Mouse (Mus musculus): ENCODE data around the gene Cuedc2. TPM values are rescaled to one million over a fixed set of nuclear protein-coding genes. Genes with fewer than 3 reads are reported as not detected.
A peak's percentile ranks its signal among the peaks of the same experiment; 100 is the strongest.

Gene Cuedc2
- polyA plus RNA-seq, 1 experiment from 2014 or later, result 154 TPM

DNA sequence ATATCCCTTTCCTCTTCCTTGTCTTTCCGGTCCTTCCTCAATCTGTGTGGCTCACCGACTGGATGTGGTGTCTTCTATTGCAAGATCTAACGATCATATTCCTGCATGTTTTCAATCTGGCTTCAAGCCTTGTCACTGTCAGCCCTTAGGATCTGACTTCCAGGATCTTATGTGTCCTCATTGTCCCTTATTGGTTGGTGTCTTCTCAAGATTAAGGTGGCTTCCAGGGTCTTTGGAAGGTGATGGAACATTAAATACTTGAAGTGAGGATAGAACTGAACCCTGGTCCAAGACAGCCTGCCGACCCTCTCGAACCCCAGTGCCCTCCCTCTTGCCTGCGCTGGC lies 412 bp upstream of the Cuedc2 start:
- 0 out of 2 replicates have a peak overlapping the region, but pooled peaks have one; percentile 22 for H3K9ac ChIP-seq
- peaks cover 3% of the 10 kb centered on the region; the same call in 1 of the 2 replicates for H3K27me3 ChIP-seq
- peak overlapping the region; percentile 85 for H3K4me3 ChIP-seq
- peaks cover 23% of the 10 kb centered on the region for H3K4me1 ChIP-seq
- H3K9me3 ChIP-seq, result no peaks in the 10 kb centered on the region
- WGBS, result 45% methylated on average over 6 of the region's 6 CpGs
- H3K27ac ChIP-seq, result peak overlapping the region; percentile 41
- no peaks in the 10 kb centered on the region for H3K36me3 ChIP-seq
- peak; percentile 17; the same call in 1 of the 2 replicates for ATAC-seq (ENCODE audit: borderline replicate concordance, extremely low read depth, low FRiP score, low TSS enrichment)
- peak overlapping the region; percentile 47 for H3K4me2 ChIP-seq

DNA sequence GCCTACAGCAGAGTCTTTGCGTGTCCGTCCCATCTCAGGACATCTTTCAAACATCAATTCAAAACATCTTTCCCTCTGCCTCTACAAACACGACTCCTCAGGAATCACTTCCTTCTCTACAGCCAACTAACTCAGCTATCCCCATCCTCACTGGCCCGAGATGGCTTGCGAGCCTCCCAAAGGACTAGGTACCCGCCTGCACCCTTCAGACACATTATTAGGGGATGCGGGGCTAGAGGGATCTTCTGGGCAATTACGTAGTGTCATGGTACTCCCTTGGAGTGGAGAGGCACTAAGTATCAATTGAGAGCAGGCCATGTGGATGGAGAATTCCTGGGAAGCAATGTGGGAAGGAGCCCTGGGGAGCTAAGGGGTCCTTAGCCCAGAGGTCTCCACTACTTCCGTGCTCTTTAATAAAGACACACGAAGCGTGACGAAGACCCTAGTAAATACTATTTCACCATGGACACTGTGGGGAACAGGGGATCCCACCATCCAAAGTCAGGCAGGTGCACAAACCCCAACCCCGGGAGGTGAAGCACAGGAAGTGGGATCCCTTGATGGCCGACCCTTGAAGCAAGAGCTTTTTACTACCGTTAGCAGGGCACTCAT lies 677 bp downstream of the Cuedc2 start:
- 0 out of 2 replicates have a peak overlapping the region, but pooled peaks have one; percentile 29 for H3K27ac ChIP-seq
- WGBS, result 35% methylated on average over 15 of the region's 15 CpGs

DNA sequence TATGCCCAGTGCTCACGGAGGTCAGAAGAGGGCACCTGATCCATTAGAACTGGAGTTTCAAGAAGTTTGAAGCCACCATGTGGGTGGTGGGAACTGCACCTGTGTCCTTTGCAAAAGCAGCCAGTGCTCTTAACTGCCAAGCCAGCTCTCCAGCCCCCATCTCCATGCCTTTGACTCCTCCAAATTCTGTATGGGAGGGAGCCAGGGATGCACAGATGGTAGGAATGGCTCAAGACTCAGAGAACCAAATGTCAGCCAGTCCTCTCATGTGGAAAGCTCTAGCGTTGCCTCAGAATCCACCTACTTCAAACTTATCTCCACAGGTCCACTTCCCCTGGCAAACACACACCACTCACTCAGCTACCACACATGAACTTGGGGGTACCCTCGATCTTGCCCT lies 4.6 kb downstream of the Cuedc2 start:
- no peak overlapping the region for H3K4me3 ChIP-seq
- H3K4me2 ChIP-seq, result no peak overlapping the region
- no peaks in the 10 kb centered on the region for H3K9me3 ChIP-seq
- no peak for ATAC-seq (ENCODE audit: borderline replicate concordance, extremely low read depth, low FRiP score, low TSS enrichment)
- peaks cover 23% of the 10 kb centered on the region for H3K4me1 ChIP-seq
- H3K36me3 ChIP-seq, result peaks cover 11% of the 10 kb centered on the region; the same call in 1 of the 2 replicates
- 82% methylated on average over 3 of the region's 3 CpGs for WGBS
- H3K27ac ChIP-seq, result no peak overlapping the region
- H3K9ac ChIP-seq, result no peak overlapping the region
- no peaks in the 10 kb centered on the region for H3K27me3 ChIP-seq

More for the DNA sequence above, 677 bp downstream of the Cuedc2 start:
- Histone ChIP-seq H3K4me2 (peak overlapping the region; percentile 82), H3K9me3 (no peaks in the 10 kb centered on the region), H3K36me3 (no peaks in the 10 kb centered on the region), H3K27me3 (no peaks in the 10 kb centered on the region), H3K4me1 (peaks cover 23% of the 10 kb centered on the region), H3K9ac (peak overlapping the region; percentile 77), H3K4me3 (peak overlapping the region; percentile 85)
- 0 out of 2 replicates have a peak, but pooled peaks have one; percentile 0 for ATAC-seq (ENCODE audit: borderline replicate concordance, extremely low read depth, low FRiP score, low TSS enrichment)

DNA sequence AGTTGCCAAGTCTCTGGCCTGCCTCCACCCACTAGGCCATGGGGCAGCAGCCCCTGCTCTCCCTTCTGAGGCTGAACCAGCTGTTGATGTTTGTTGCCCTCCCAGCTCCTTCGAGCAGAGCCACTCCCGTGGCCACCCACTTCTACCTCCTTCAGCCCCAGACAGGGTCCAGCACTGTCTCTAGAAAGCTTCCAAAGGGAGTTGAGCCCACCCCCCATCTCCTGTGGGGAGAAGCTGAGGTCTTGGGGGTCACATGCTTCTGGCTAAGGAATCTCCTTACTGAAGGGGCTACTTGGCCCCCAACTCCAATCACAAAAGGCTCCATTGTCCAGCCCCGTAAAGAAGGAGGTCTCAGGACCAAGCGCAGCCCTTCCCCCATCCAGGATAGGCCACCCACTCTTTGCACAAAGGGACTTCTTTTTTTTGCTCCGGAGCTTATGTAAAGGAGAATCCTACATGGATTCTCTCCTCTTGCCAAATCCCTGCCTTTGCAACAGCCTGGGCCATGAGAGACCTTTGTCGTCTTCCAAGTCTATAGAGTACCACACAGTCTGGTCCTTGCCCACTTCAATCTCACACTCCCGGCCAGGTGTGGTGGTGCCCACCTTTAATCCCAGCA lies 5.7 kb downstream of the Cuedc2 start:
- Histone ChIP-seq H3K4me2 (no peak overlapping the region), H3K4me3 (no peak overlapping the region), H3K4me1 (peaks cover 21% of the 10 kb centered on the region), H3K27me3 (no peaks in the 10 kb centered on the region), H3K27ac (no peak overlapping the region), H3K9ac (no peak overlapping the region), H3K9me3 (no peaks in the 10 kb centered on the region), H3K36me3 (peaks cover 11% of the 10 kb centered on the region; the same call in 1 of the 2 replicates)
- WGBS, result 61% methylated on average over 7 of the region's 7 CpGs
- ATAC-seq (ENCODE audit: borderline replicate concordance, extremely low read depth, low FRiP score, low TSS enrichment), result no peak

DNA sequence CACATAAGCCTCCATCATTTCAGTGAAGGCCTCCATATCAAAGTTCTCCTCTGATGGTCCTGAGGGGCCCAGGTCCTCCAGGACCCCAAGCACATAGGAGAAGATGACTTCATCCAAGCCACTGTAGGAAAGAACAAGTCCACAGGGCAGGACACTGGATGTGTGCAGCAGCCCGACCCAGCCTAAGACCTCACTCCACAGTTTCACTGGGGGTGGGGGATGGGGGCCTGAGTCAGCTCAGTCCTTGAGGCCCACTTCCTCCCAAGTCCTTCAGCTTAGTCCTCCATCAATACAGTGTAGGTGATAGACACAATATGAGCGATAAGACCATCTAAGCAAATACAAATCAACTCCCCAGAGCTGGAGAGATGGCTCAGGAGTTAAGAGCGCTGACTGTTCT lies 6.6 kb downstream of the Cuedc2 start:
- Histone ChIP-seq H3K27ac (no peak overlapping the region), H3K4me2 (no peak overlapping the region), H3K9ac (no peak overlapping the region), H3K36me3 (peaks cover 11% of the 10 kb centered on the region; the same call in 1 of the 2 replicates), H3K27me3 (peaks cover 8% of the 10 kb centered on the region), H3K4me1 (peaks cover 22% of the 10 kb centered on the region), H3K9me3 (no peaks in the 10 kb centered on the region), H3K4me3 (no peak overlapping the region)
- ATAC-seq (ENCODE audit: borderline replicate concordance, extremely low read depth, low FRiP score, low TSS enrichment), result no peak
- 76% methylated on average over 3 of the region's 3 CpGs for WGBS

DNA sequence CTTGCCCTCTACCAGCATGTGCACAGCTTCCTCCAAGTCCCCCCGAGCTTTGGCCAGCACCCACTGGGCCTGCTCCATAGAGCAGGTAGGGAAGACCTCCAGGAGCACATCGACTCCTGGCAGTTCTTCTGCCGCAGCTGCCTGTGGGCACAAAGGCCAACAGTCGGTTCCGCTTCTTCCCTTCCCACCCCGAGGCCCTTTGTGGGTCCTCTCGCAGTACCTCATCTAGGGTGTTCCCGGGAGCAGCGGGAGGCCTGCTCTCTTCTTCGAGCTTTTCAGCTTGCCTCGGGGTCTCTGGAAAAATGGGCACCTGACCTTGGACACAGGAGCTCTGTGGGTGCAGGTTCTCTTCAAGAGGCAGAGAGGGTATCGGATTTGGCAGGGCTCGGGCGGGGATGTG lies 7.2 kb downstream of the Cuedc2 start:
- WGBS, result 91% methylated on average over 14 of the region's 14 CpGs
- Histone ChIP-seq H3K27me3 (peaks cover 14% of the 10 kb centered on the region), H3K27ac (no peak overlapping the region), H3K4me1 (peaks cover 27% of the 10 kb centered on the region), H3K36me3 (peaks cover 11% of the 10 kb centered on the region; the same call in 1 of the 2 replicates), H3K4me2 (no peak overlapping the region), H3K9ac (no peak overlapping the region), H3K4me3 (no peak overlapping the region), H3K9me3 (no peaks in the 10 kb centered on the region)
- ATAC-seq (ENCODE audit: borderline replicate concordance, extremely low read depth, low FRiP score, low TSS enrichment), result no peak

DNA sequence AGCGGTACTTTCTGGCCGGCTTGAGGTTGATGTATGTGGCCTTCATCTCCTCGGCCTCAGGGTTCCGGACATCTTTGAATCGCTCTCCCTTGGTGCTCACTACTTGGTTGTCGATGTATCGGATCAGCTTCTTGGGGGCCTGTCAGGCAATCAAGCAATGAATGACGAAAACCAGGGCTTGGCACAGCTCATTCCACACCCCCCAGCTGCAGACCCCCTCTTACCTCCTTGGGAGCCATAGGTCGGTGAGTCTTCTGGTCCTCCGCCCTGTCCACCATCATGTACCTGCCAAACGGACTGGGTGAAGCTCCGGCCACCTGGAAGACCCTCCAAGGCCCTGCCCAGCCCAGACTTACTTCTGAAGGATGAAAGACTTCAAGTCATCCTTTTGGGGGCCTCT lies 7.8 kb downstream of the Cuedc2 start:
- Histone ChIP-seq H3K9ac (no peak overlapping the region), H3K4me3 (no peak overlapping the region), H3K9me3 (no peaks in the 10 kb centered on the region), H3K4me1 (peaks cover 27% of the 10 kb centered on the region), H3K27ac (no peak overlapping the region), H3K4me2 (no peak overlapping the region), H3K36me3 (peaks cover 11% of the 10 kb centered on the region; the same call in 1 of the 2 replicates), H3K27me3 (peaks cover 20% of the 10 kb centered on the region)
- WGBS, result 90% methylated on average over 12 of the region's 12 CpGs
- no peak for ATAC-seq (ENCODE audit: borderline replicate concordance, extremely low read depth, low FRiP score, low TSS enrichment)

DNA sequence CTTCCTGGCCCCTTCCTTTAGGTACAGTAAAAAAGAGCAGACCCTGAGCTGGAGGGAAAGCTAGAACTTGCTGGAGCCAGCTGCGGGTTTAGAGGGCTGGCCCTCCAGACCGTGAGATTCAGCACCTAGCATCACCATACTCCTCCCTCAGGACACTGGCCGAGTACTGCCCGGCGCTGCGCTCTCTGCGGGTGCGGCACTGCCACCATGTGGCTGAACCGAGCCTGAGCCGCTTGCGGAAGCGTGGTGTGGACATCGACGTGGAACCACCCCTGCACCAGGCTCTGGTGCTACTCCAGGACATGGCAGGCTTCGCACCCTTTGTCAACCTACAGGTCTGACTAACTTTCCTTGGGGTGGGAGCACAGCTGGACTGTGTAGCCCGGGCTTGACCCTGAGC lies 8.6 kb downstream of the Cuedc2 start:
- peaks cover 27% of the 10 kb centered on the region for H3K4me1 ChIP-seq
- no peaks in the 10 kb centered on the region for H3K9me3 ChIP-seq
- peak; percentile 60 for ATAC-seq (ENCODE audit: borderline replicate concordance, extremely low read depth, low FRiP score, low TSS enrichment)
- peaks cover 28% of the 10 kb centered on the region for H3K27me3 ChIP-seq
- H3K9ac ChIP-seq, result no peak overlapping the region
- H3K36me3 ChIP-seq, result peaks cover 11% of the 10 kb centered on the region; the same call in 1 of the 2 replicates
- H3K4me2 ChIP-seq, result peak overlapping the region; percentile 100
- no peak overlapping the region for H3K27ac ChIP-seq
- H3K4me3 ChIP-seq, result 0 out of 2 replicates have a peak overlapping the region, but pooled peaks have one; percentile 76
- 5% methylated on average over 16 of the region's 16 CpGs for WGBS

DNA sequence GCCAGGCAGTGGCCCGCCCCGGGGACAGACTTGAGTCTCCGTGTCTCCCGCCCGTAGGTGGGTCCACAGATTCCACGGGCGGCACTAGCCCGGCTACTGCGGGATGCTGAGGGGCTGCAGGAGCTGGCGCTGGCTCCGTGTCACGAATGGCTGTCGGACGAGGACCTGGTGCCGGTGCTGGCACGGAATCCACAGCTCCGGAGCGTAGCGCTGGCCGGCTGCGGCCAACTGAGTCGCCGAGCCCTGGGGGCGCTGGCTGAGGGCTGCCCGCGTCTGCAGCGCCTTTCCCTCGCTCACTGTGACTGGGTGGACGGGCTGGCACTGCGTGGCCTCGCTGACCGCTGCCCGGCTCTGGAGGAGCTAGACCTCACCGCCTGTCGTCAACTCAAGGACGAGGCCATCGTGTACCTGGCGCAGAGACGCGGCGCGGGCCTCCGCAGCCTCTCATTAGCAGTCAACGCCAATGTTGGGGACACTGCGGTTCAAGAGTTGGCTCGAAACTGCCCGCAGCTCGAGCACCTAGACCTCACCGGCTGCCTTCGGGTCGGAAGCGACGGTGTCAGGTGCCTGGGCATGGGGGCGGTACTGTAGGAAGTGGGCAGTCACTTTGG lies 9.4 kb downstream of the Cuedc2 start:
- Histone ChIP-seq H3K4me2 (peak overlapping the region; percentile 100), H3K27ac (peak overlapping the region; percentile 89), H3K27me3 (peaks cover 36% of the 10 kb centered on the region), H3K9ac (peak overlapping the region; percentile 70), H3K4me3 (peak overlapping the region; percentile 76), H3K4me1 (peaks cover 27% of the 10 kb centered on the region), H3K9me3 (no peaks in the 10 kb centered on the region), H3K36me3 (peaks cover 11% of the 10 kb centered on the region; the same call in 1 of the 2 replicates)
- ATAC-seq (ENCODE audit: borderline replicate concordance, extremely low read depth, low FRiP score, low TSS enrichment), result peak; percentile 1; the same call in 1 of the 2 replicates
- 2% methylated on average over 54 of the region's 54 CpGs for WGBS

DNA sequence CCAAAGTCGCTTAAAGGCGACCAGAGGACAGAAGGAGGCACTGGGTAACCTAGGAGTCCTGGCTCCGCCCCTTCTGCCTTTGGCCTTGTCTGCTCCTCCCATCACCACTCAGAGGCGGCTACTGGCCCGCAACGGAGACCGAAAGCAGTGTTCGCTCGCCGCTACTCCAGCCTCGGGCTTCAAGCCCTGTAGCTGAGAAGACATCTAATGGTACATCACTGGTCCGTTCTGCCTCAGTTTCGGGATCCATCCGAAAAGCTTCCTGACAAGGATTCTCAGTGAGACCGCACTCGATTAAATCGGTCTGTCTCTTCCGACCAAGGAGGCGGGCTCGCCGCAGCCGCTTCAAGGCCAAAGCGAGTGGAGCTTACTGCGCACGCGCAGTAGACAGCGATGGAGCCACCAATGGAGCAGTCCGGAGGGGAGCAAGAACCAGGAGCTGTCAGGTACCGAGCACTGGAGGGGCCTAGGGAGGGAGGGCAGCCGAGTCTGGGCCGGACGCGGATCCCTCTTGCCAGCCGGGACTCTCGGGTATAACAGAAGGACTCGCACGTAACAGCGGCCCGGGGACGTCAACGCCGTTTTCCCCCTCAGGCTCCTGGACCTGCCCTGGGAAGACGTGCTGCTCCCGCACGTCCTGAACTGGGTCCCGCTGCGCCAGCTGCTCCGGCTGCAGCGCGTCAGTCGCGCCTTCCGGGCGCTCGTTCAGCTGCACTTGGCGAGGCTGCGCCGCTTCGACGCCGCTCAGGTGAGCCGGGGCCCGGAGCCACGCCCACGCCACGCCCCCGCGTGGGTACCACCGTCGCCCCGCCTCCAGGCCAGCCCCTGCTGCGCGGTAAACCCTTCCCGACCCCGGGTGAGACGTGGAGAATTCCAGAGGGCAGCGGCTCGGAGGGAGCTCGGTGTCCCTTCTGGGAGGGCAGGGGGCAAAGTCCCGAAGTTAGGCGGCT lies 10.1 kb downstream of the Cuedc2 start, which contains the start of gene Fbxl15:
Gene Fbxl15, plus strand, starts transcription at position 104 of the 950 bp plus-strand sequence.
- no peaks in the 10 kb centered on the region for H3K9me3 ChIP-seq
- peak; percentile 87 for ATAC-seq (ENCODE audit: borderline replicate concordance, extremely low read depth, low FRiP score, low TSS enrichment)
- H3K4me3 ChIP-seq, result peak within 1 kb of the TSS; percentile 76
- H3K36me3 ChIP-seq, result peaks cover 11% of the 10 kb centered on the region; the same call in 1 of the 2 replicates
- H3K27ac ChIP-seq, result peak within 1 kb of the TSS; percentile 89
- peak within 1 kb of the TSS; percentile 100 for H3K4me2 ChIP-seq
- under 1% methylated on average over 81 of the region's 81 CpGs for WGBS
- H3K27me3 ChIP-seq, result peaks cover 43% of the 10 kb centered on the region
- peaks cover 27% of the 10 kb centered on the region for H3K4me1 ChIP-seq
- peak within 1 kb of the TSS; percentile 70 for H3K9ac ChIP-seq

DNA sequence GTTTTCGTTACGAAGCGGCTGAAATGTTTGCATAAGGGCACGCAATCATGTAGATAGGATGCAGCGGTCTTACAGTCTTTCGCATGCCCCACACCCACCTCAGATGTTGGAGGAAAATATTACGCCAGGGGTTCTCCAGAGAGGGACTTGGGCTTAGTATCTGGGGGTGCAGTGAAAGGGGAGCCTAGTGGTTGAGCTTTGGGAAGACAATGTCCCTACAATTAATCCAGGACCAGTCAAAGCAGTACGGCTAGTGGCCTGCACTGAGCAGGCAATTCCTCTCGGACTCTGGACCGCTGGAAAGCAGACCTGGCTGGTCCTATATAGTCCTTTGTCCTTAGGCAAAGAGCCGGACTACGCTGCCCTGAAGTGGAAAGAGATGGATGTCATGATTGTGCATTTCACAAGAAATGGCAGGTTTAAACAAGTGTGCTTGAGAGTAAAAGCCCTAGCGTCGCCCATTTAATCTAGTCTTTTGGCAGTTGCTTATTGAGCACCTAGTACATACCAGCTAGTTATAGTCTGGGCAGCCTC lies 10.9 kb downstream of the Cuedc2 start:
- no peak for ATAC-seq (ENCODE audit: borderline replicate concordance, extremely low read depth, low FRiP score, low TSS enrichment)
- H3K4me3 ChIP-seq, result peak overlapping the region; percentile 76
- peaks cover 27% of the 10 kb centered on the region for H3K4me1 ChIP-seq
- peak overlapping the region; percentile 100 for H3K4me2 ChIP-seq
- peaks cover 11% of the 10 kb centered on the region; the same call in 1 of the 2 replicates for H3K36me3 ChIP-seq
- H3K9me3 ChIP-seq, result no peaks in the 10 kb centered on the region
- peak overlapping the region; percentile 89 for H3K27ac ChIP-seq
- WGBS, result 23% methylated on average over 14 of the region's 14 CpGs
- H3K9ac ChIP-seq, result peak overlapping the region; percentile 70
- H3K27me3 ChIP-seq, result peaks cover 51% of the 10 kb centered on the region

All from lung, embryonic 15.5 days (tissue).